Mouse (Mus musculus) neural tube, embryonic 11.5 days (tissue): ENCODE results near the gene Hsd17b7. TPM values are rescaled to one million over a fixed set of nuclear protein-coding genes. Genes with fewer than 3 reads are reported as not detected.

Source experiments
- ATAC-seq: fragments of 200-750 bp; cut with Nextera tagmentation; 2 replicates; pipeline ENCODE4 v1.8.0; 2017; ENCODE audit warnings: moderate number of reproducible peaks, mild to moderate bottlenecking, moderate TSS enrichment, moderate library complexity; ENCODE audit not compliant: insufficient read depth, low FRiP score, low TSS enrichment
- DNase-seq: peaks from one replicate; pipeline ENCODE4 v3.0.0-alpha.2; 2015; ENCODE audit warnings: low spot score
- H3K27ac ChIP-seq: fragments of 300-500 bp; sonication (generic); 2 replicates; pipeline ENCODE4 v1.5.1; 2014; ENCODE audit warnings: low read depth, mild to moderate bottlenecking, low read length
- H3K27me3 ChIP-seq: fragments of 300-500 bp; sonication (generic); 2 replicates; pipeline ENCODE4 v1.6.1; 2014; ENCODE audit warnings: mild to moderate bottlenecking, low read length, mixed read lengths; ENCODE audit not compliant: control insufficient read depth, insufficient read depth
- H3K36me3 ChIP-seq: fragments of 300-500 bp; sonication (generic); 2 replicates; pipeline ENCODE4 v1.6.1; 2014; ENCODE audit warnings: mild to moderate bottlenecking, low read length, moderate library complexity, mixed read lengths; ENCODE audit not compliant: control insufficient read depth, insufficient read depth
- H3K4me1 ChIP-seq: fragments of 300-500 bp; sonication (generic); 2 replicates; pipeline ENCODE4 v1.6.1; 2014; ENCODE audit warnings: low read length, mixed read lengths; ENCODE audit not compliant: control insufficient read depth, insufficient read depth
- H3K4me2 ChIP-seq: fragments of 300-500 bp; sonication (generic); 2 replicates; pipeline ENCODE4 v1.6.1; 2014; ENCODE audit warnings: low read depth, mild to moderate bottlenecking, moderate library complexity
- H3K4me3 ChIP-seq: fragments of 300-500 bp; sonication (generic); 2 replicates; pipeline ENCODE4 v1.5.1; 2014; ENCODE audit warnings: low read depth, low read length
- H3K9ac ChIP-seq: fragments of 300-500 bp; sonication (generic); 2 replicates; pipeline ENCODE4 v1.6.1; 2014; ENCODE audit warnings: mild to moderate bottlenecking, low read length
- H3K9me3 ChIP-seq: fragments of 300-500 bp; sonication (generic); 2 replicates; pipeline ENCODE4 v1.6.1; 2016; ENCODE audit warnings: low read length; ENCODE audit not compliant: control insufficient read depth
- WGBS: fragments of 180-500 bp; shearing (Covaris S2); extraction: QIAGEN DNeasy Blood & Tissue Kit; methylation state at CpG from one replicate; pipeline ENCODE4 v1.1.7; 2014; 5-methylcytosine and 5-hydroxymethylcytosine counted together
- polyA plus RNA-seq: library from polyadenylated mRNA; unstranded; fragments of >200 nt; fragmentation: Nextera tagmentation; extraction: Ambion mirVana; gene quantifications from 2 replicates; pipeline ENCODE4 v1.2.1, GENCODE M21; 2014

Gene Hsd17b7
- polyA plus RNA-seq, 1 experiment from 2014 or later: 22.7 TPM

DNA sequence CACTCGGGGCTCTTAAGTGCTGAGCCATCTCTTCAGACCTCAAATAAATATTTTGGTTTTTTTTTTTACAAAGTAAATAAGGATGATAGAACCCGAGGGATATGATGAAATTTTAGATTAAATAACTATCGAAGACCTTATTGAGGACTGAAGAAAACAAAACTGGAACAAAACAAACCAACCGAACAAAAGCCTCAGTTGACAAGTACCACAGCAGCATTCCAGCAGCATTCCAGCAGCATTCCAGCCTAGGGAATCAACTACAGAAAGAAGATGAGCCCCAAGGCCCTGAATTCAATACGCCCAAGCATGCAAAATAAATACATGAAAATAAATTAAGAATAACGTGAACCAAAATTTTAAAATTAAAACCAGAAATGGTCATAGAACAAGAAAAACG is 19.1 kb downstream of the Hsd17b7 start:
- no peak overlapping the region for H3K27ac ChIP-seq
- H3K4me1 ChIP-seq: no peaks in the 10 kb centered on the region
- H3K4me3 ChIP-seq: no peak overlapping the region
- WGBS: 84% methylated on average over 7 of the region's 7 CpGs
- H3K36me3 ChIP-seq: peaks cover 11% of the 10 kb centered on the region
- H3K4me2 ChIP-seq: no peak overlapping the region
- DNase-seq: no peak
- H3K9me3 ChIP-seq: no peaks in the 10 kb centered on the region
- no peaks in the 10 kb centered on the region for H3K27me3 ChIP-seq
- ATAC-seq: no peak
- no peak overlapping the region for H3K9ac ChIP-seq

GRCm38 (mm10) chr1:169948866-169949265 is 20.2 kb downstream of the Hsd17b7 start:
- peaks cover 7% of the 10 kb centered on the region for H3K36me3 ChIP-seq
- no peak overlapping the region for H3K4me2 ChIP-seq
- no peaks in the 10 kb centered on the region for H3K27me3 ChIP-seq
- H3K4me1 ChIP-seq: no peaks in the 10 kb centered on the region
- 87% methylated on average over 7 of the region's 7 CpGs for WGBS
- no peak overlapping the region for H3K27ac ChIP-seq
- no peak overlapping the region for H3K9ac ChIP-seq
- no peaks in the 10 kb centered on the region for H3K9me3 ChIP-seq
- H3K4me3 ChIP-seq: no peak overlapping the region
- ATAC-seq (no peak), DNase-seq (no peak)

DNA sequence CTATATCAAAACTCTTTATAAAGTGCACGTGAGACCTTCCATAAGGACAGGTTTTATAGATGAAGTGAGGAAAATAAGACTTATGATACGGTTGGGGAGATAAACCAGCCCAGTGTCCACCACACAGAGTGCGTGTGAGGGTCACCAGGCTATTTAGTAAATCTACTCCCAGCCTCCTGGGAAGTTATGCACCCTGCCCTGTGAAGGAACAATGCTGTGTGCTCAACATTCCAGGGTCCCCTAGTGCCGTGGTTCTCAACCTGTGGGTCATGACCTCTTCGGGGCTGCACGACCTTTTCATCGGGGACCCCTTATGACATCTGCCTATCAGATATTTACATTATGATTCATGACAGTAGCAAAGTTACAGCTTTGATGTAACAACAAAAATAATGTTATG is 20.8 kb downstream of the Hsd17b7 start:
- H3K4me1 ChIP-seq: no peaks in the 10 kb centered on the region
- DNase-seq: no peak
- no peaks in the 10 kb centered on the region for H3K27me3 ChIP-seq
- no peak overlapping the region for H3K27ac ChIP-seq
- peaks cover 7% of the 10 kb centered on the region for H3K36me3 ChIP-seq
- H3K4me3 ChIP-seq: no peak overlapping the region
- H3K9ac ChIP-seq: no peak overlapping the region
- no peaks in the 10 kb centered on the region for H3K9me3 ChIP-seq
- no peak overlapping the region for H3K4me2 ChIP-seq
- ATAC-seq: no peak
- 72% methylated on average over 7 of the region's 7 CpGs for WGBS

- 87% methylated on average over 6 of the region's 6 CpGs for WGBS
- no peak overlapping the region for H3K4me3 ChIP-seq
- peaks cover 4% of the 10 kb centered on the region; the same call in 1 of the 2 replicates for H3K36me3 ChIP-seq
- H3K27ac ChIP-seq: no peak overlapping the region
- H3K9ac ChIP-seq: no peak overlapping the region
- no peak overlapping the region for H3K4me2 ChIP-seq
- H3K27me3 ChIP-seq: no peaks in the 10 kb centered on the region
- no peaks in the 10 kb centered on the region for H3K9me3 ChIP-seq
- ATAC-seq (no peak), DNase-seq (no peak)
- H3K4me1 ChIP-seq: no peaks in the 10 kb centered on the region
Measured at GRCm38 (mm10) chr1:169947654-169948053, 21.4 kb downstream of the Hsd17b7 start.

DNA sequence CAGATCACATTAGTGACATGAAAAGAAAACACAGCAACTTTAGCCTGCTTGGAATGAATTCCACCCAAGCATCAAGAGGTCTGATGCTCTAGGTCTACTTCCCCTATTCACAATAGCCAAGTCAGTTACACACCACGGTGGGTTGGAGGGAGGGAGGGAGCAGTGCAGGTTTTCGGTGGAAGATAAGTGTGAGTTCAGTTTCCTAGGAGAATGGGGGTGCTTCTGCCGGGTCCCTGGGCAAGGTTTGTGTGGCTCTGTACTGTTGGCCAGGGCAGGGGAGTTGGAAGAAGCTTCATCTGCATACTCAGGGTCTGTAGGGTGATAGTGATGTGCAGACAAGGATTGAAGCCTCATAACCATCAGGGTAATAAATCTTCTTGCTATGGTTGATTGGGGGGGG is 23.0 kb downstream of the Hsd17b7 start:
- H3K9me3 ChIP-seq: no peaks in the 10 kb centered on the region
- no peak overlapping the region for H3K4me3 ChIP-seq
- H3K9ac ChIP-seq: no peak overlapping the region
- H3K27me3 ChIP-seq: no peaks in the 10 kb centered on the region
- no peaks in the 10 kb centered on the region for H3K4me1 ChIP-seq
- ATAC-seq: no peak
- 69% methylated on average over 3 of the region's 3 CpGs for WGBS
- no peak overlapping the region for H3K27ac ChIP-seq
- DNase-seq: no peak
- no peaks in the 10 kb centered on the region for H3K36me3 ChIP-seq
- H3K4me2 ChIP-seq: no peak overlapping the region

GRCm38 (mm10) chr1:169939345-169939744 is 29.7 kb downstream of the Hsd17b7 start:
- Histone ChIP-seq H3K4me2 (no peak overlapping the region), H3K9me3 (no peaks in the 10 kb centered on the region), H3K9ac (no peak overlapping the region), H3K4me1 (no peaks in the 10 kb centered on the region), H3K36me3 (no peaks in the 10 kb centered on the region), H3K4me3 (no peak overlapping the region), H3K27me3 (no peaks in the 10 kb centered on the region), H3K27ac (no peak overlapping the region)
- DNase-seq: peak; percentile 49
- ATAC-seq: no peak
- WGBS: 14% methylated on average over 2 of the region's 2 CpGs

GRCm38 (mm10) chr1:169934005-169934725 is 34.9 kb downstream of the Hsd17b7 start:
- ATAC-seq: peak; percentile 58; the same call in 1 of the 2 replicates
- no peak overlapping the region; the same call in 1 of the 2 replicates for H3K4me2 ChIP-seq

GRCm38 (mm10) chr1:169932122-169932746 is 36.8 kb downstream of the Hsd17b7 start:
- Histone ChIP-seq H3K27me3 (no peaks in the 10 kb centered on the region), H3K36me3 (no peaks in the 10 kb centered on the region), H3K9me3 (no peaks in the 10 kb centered on the region), H3K9ac (no peak overlapping the region; the same call in 1 of the 2 replicates), H3K27ac (no peak overlapping the region), H3K4me2 (no peak overlapping the region), H3K4me1 (no peaks in the 10 kb centered on the region), H3K4me3 (no peak overlapping the region)
- 76% methylated on average over 7 of the region's 7 CpGs for WGBS
- DNase-seq: no peak
- no peak for ATAC-seq

More at GRCm38 (mm10) chr1:169934005-169934725, 34.9 kb downstream of the Hsd17b7 start:
- Histone ChIP-seq H3K27ac (no peak overlapping the region), H3K9ac (no peak overlapping the region), H3K4me3 (no peak overlapping the region), H3K9me3 (no peaks in the 10 kb centered on the region), H3K27me3 (no peaks in the 10 kb centered on the region), H3K4me1 (no peaks in the 10 kb centered on the region), H3K36me3 (no peaks in the 10 kb centered on the region)
- WGBS: 50% methylated on average over 16 of the region's 16 CpGs
- DNase-seq: peak; percentile 64

- H3K4me2 ChIP-seq: no peak overlapping the region
- ATAC-seq (no peak), DNase-seq (no peak)
- H3K9me3 ChIP-seq: no peaks in the 10 kb centered on the region
- H3K9ac ChIP-seq: no peak overlapping the region
- no peaks in the 10 kb centered on the region for H3K4me1 ChIP-seq
- no peak overlapping the region for H3K4me3 ChIP-seq
- H3K36me3 ChIP-seq: no peaks in the 10 kb centered on the region
- no peaks in the 10 kb centered on the region for H3K27me3 ChIP-seq
- 86% methylated on average over 7 of the region's 7 CpGs for WGBS
- no peak overlapping the region for H3K27ac ChIP-seq
Measured at GRCm38 (mm10) chr1:169931698-169932097, 37.3 kb downstream of the Hsd17b7 start.
